Mouse (Mus musculus) embryonic facial prominence, embryonic 11.5 days (tissue): Measurements from ENCODE around the gene Sorl1. TPM values are rescaled to one million over a fixed set of nuclear protein-coding genes. Genes with fewer than 3 reads are reported as not detected.

ENCODE experiments used
- ATAC-seq: fragments of 200-750 bp; cut with Nextera tagmentation; replicated peaks from 2 replicates; pipeline ENCODE4 v1.8.0; 2017; ENCODE audit warnings: low read depth; ENCODE audit not compliant: insufficient number of reproducible peaks, low FRiP score, low TSS enrichment
- DNase-seq: peaks from one replicate; pipeline ENCODE4 v3.0.0-alpha.2; 2015; ENCODE audit warnings: low spot score
- H3K27ac ChIP-seq: fragments of 300-500 bp; sonication (generic); replicated peaks from 2 replicates; pipeline ENCODE4 v1.5.1; 2014; ENCODE audit warnings: mild to moderate bottlenecking, low read depth, low read length, control low read depth
- H3K27me3 ChIP-seq: fragments of 300-500 bp; sonication (generic); 2 replicates; pipeline ENCODE4 v1.6.1; 2014; ENCODE audit warnings: mild to moderate bottlenecking, low read length, moderate library complexity, mixed read lengths; ENCODE audit not compliant: control insufficient read depth, insufficient read depth
- H3K36me3 ChIP-seq: fragments of 300-500 bp; sonication (generic); replicated peaks from 2 replicates; pipeline ENCODE4 v1.6.1; 2014; ENCODE audit warnings: low read depth, mild to moderate bottlenecking, low read length, moderate library complexity, mixed read lengths; ENCODE audit not compliant: control insufficient read depth, insufficient read depth
- H3K4me1 ChIP-seq: fragments of 300-500 bp; sonication (generic); 2 replicates; pipeline ENCODE4 v1.6.1; 2014; ENCODE audit warnings: low read length, mixed read lengths; ENCODE audit not compliant: control insufficient read depth, insufficient read depth
- H3K4me2 ChIP-seq: fragments of 300-500 bp; sonication (generic); 2 replicates; pipeline ENCODE4 v1.6.1; 2014; ENCODE audit warnings: low read depth, mild to moderate bottlenecking, control low read depth, low read length, moderate library complexity
- H3K4me3 ChIP-seq: fragments of 300-500 bp; sonication (generic); 2 replicates; pipeline ENCODE4 v1.5.1; 2014; ENCODE audit warnings: low read depth, low read length, control low read depth
- H3K9ac ChIP-seq: fragments of 300-500 bp; sonication (generic); replicated peaks from 2 replicates; pipeline ENCODE4 v1.6.1; 2014; ENCODE audit warnings: mild to moderate bottlenecking, control low read depth, low read length
- H3K9me3 ChIP-seq: fragments of 300-500 bp; sonication (generic); replicated peaks from 2 replicates; pipeline ENCODE4 v1.6.1; 2016; ENCODE audit warnings: mild to moderate bottlenecking, low read length, inconsistent platforms, mixed read lengths; ENCODE audit not compliant: control insufficient read depth
- WGBS: fragments of 180-500 bp; shearing (Covaris S2); extraction: QIAGEN DNeasy Blood & Tissue Kit; methylation state at CpG from one replicate; pipeline ENCODE4 v1.1.7; 2014; 5-methylcytosine and 5-hydroxymethylcytosine counted together
- polyA plus RNA-seq: library from polyadenylated mRNA; unstranded; fragments of >200 nt; fragmentation: Nextera tagmentation; extraction: Ambion mirVana; gene quantifications from 2 replicates; pipeline ENCODE4 v1.2.1, GENCODE M21; 2014

Gene Sorl1
- polyA plus RNA-seq, 1 experiment from 2014 or later = 5.8 TPM

DNA sequence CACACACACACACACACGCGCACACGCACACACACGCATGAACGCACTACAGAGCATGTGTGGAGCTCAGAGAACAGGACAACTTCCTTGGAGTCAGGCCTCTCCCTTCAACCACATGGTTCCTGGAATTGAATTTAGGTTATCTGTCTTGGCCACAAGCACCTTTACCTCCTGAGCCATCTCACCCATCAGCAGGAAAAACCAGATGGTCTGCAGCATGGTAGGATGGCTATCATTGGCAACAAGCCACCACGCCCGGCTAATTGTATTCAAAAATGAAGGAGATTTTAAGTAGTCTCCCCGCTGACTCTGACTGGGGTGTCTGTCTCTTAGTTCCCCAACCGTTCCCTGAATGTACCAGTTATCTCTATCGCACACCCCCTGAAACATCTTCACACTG is 17.0 kb downstream of the Sorl1 start:
- H3K27me3 ChIP-seq = no peaks in the 10 kb centered on the region
- H3K36me3 ChIP-seq = no peaks in the 10 kb centered on the region
- no peak overlapping the region for H3K4me3 ChIP-seq
- no peak overlapping the region for H3K9ac ChIP-seq
- DNase-seq (no peak), ATAC-seq (no peak)
- H3K27ac ChIP-seq = no peak overlapping the region
- H3K9me3 ChIP-seq = no peaks in the 10 kb centered on the region
- H3K4me1 ChIP-seq = no peaks in the 10 kb centered on the region
- WGBS = 95% methylated on average over 10 of the region's 10 CpGs
- no peak overlapping the region for H3K4me2 ChIP-seq

DNA sequence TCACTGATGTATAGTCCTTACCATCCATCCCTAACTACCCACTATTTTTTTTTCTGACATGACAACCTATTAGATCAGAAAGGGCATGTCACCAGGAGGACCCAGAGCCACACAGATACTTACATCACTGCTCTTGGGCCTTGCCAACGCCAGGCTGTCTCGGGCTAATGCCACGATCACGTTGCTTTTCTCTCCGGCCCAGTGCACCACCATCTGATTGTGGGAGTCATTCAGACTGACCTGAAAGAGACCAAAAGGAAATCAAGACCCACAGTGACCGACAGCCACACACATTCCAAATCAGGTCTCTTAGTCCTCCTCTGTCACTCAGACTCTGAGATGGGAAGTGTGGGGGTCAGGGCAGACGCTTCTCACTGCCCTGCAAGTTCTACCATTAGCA is 17.8 kb downstream of the Sorl1 start:
- Histone ChIP-seq H3K4me2 (no peak overlapping the region), H3K9me3 (no peaks in the 10 kb centered on the region), H3K27me3 (no peaks in the 10 kb centered on the region), H3K27ac (no peak overlapping the region), H3K9ac (no peak overlapping the region), H3K4me1 (no peaks in the 10 kb centered on the region), H3K4me3 (no peak overlapping the region), H3K36me3 (no peaks in the 10 kb centered on the region)
- DNase-seq = no peak
- WGBS = 89% methylated on average over 7 of the region's 7 CpGs
- ATAC-seq = no peak

DNA sequence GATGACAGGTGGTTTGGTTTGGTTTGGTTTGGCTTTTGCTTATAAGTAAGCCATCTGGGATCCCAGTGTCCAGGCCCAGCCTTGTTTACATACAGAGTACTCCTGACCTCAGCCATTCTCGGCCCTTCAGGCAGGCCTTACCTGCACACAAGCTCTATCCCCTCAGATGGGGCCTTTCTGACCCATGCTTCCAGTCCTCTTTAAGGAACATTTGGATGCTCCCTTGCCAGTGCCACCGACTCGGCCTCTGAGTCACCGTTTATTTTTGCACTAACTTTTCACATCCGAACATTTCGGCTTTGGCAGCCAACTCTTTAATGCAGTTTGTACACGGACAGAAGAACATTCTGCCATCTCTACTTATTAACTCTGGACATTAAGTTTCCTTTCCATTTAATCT is 20.6 kb downstream of the Sorl1 start:
- WGBS = 85% methylated on average over 7 of the region's 7 CpGs
- H3K9me3 ChIP-seq = no peaks in the 10 kb centered on the region
- no peak overlapping the region for H3K9ac ChIP-seq
- H3K36me3 ChIP-seq = no peaks in the 10 kb centered on the region
- H3K4me1 ChIP-seq = no peaks in the 10 kb centered on the region
- ATAC-seq = no peak
- H3K27me3 ChIP-seq = no peaks in the 10 kb centered on the region
- H3K4me3 ChIP-seq = no peak overlapping the region
- H3K4me2 ChIP-seq = no peak overlapping the region
- H3K27ac ChIP-seq = no peak overlapping the region
- DNase-seq = no peak

- H3K27ac ChIP-seq = no peak overlapping the region
- WGBS = 87% methylated on average over 6 of the region's 6 CpGs
- no peak overlapping the region for H3K4me3 ChIP-seq
- H3K9me3 ChIP-seq = no peaks in the 10 kb centered on the region
- ATAC-seq (no peak), DNase-seq (no peak)
- no peak overlapping the region for H3K9ac ChIP-seq
- H3K4me1 ChIP-seq = no peaks in the 10 kb centered on the region
- H3K27me3 ChIP-seq = no peaks in the 10 kb centered on the region
- no peak overlapping the region for H3K4me2 ChIP-seq
- H3K36me3 ChIP-seq = no peaks in the 10 kb centered on the region
Observed at GRCm38 (mm10) chr9:42102013-42102412, 22.1 kb downstream of the Sorl1 start.

DNA sequence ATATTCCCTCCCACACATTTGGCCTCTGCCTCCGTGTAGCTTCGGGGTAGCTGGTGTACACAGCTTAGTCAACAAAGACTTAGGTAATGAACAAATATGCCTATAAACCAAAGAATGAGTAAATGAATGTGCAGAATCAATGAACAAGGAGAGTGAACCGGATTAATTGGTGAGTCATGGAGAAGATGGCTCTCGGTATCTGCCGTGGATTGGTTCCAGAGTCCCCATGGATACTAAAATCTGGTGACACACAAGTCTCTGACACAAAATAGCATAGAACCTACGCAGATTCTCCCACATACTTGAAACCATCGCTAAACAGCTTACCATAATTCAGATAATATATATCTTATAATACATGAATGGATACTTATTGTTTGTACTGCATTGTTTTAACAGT is 22.8 kb downstream of the Sorl1 start:
- WGBS = 90% methylated on average over 7 of the region's 7 CpGs
- H3K27me3 ChIP-seq = no peaks in the 10 kb centered on the region
- no peak overlapping the region for H3K4me3 ChIP-seq
- no peak overlapping the region for H3K27ac ChIP-seq
- no peak for DNase-seq
- no peak overlapping the region for H3K9ac ChIP-seq
- no peaks in the 10 kb centered on the region for H3K9me3 ChIP-seq
- H3K4me1 ChIP-seq = no peaks in the 10 kb centered on the region
- no peak overlapping the region for H3K4me2 ChIP-seq
- no peaks in the 10 kb centered on the region for H3K36me3 ChIP-seq
- no peak for ATAC-seq

DNA sequence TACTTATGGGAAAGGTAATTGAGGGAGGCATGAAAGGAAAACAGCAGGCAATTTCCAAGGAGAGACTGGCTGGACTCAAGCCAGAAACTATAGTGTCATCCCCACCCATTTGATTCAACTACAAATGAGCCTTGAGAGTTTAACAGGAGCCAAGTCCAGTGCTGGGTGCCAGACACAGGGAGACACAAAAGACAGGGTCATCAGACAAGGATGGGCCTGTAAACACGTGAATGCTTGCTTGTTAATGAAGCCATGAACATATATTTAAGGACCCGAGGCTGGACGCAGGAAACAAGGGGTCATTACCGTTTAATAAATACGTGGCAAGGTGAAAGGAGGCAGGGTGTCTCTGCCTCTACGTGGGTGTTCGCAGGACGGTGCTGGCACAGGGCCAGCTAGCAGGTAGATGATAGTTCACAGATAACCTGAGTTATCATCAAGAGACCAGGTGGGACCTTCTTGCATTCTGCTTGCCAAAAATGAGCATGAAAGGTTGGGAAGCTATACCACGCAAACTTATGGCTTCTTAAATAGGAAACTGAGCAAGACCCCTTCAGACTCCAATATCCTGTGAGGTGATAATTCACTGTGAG is 23.4 kb downstream of the Sorl1 start:
- Histone ChIP-seq H3K9ac (no peak overlapping the region), H3K4me2 (no peak overlapping the region), H3K4me3 (no peak overlapping the region), H3K27ac (no peak overlapping the region), H3K36me3 (no peaks in the 10 kb centered on the region), H3K4me1 (no peaks in the 10 kb centered on the region), H3K27me3 (no peaks in the 10 kb centered on the region), H3K9me3 (no peaks in the 10 kb centered on the region)
- no peak for ATAC-seq
- WGBS = 88% methylated on average over 9 of the region's 9 CpGs
- DNase-seq = no peak

- no peak overlapping the region for H3K4me3 ChIP-seq
- no peaks in the 10 kb centered on the region for H3K36me3 ChIP-seq
- WGBS = 86% methylated on average over 5 of the region's 5 CpGs
- H3K9me3 ChIP-seq = no peaks in the 10 kb centered on the region
- no peak for ATAC-seq
- H3K4me2 ChIP-seq = no peak overlapping the region
- DNase-seq = no peak
- no peak overlapping the region for H3K27ac ChIP-seq
- H3K4me1 ChIP-seq = no peaks in the 10 kb centered on the region
- H3K9ac ChIP-seq = no peak overlapping the region
- no peaks in the 10 kb centered on the region for H3K27me3 ChIP-seq
Observed at GRCm38 (mm10) chr9:42098474-42099121, 25.5 kb downstream of the Sorl1 start.

GRCm38 (mm10) chr9:42097731-42098473 is 26.2 kb downstream of the Sorl1 start:
- H3K27ac ChIP-seq = no peak overlapping the region
- no peaks in the 10 kb centered on the region for H3K36me3 ChIP-seq
- no peaks in the 10 kb centered on the region for H3K9me3 ChIP-seq
- DNase-seq (no peak), ATAC-seq (no peak)
- H3K9ac ChIP-seq = no peak overlapping the region
- no peaks in the 10 kb centered on the region for H3K4me1 ChIP-seq
- WGBS = 87% methylated on average over 8 of the region's 8 CpGs
- H3K27me3 ChIP-seq = no peaks in the 10 kb centered on the region
- no peak overlapping the region for H3K4me3 ChIP-seq
- no peak overlapping the region for H3K4me2 ChIP-seq
